Mouse (Mus musculus) kidney, adult 2 months (tissue): ENCODE data around the gene Prkcz.

Experiments used
- CTCF ChIP-seq: fragments of 200-500 bp; conservative IDR thresholded peaks from 2 replicates; pipeline ENCODE4 v1.5.1; 2011; ENCODE audit warnings: low read depth, mild to moderate bottlenecking, control low read depth, low read length, moderate library complexity, mixed read lengths; ENCODE audit not compliant: insufficient read depth, insufficient read length
- POLR2A ChIP-seq: fragments of 200-500 bp; IDR thresholded peaks from one replicate; pipeline ENCODE4 v1.6.1; 2011; ENCODE audit warnings: low read depth, low read length, control low read depth

- TF ChIP-seq POLR2A (no peak), CTCF (no peak)
Measured at GRCm38 (mm10) chr4:155218104-155218732, 142.9 kb downstream of the Prkcz start.
